Mouse (Mus musculus) cerebellum, adult (tissue): ENCODE measurements around the gene Ttc30a1.
A peak's percentile ranks its signal among the peaks of the same experiment; 100 is the strongest.
"Not testable (repeated sequence)": the region's sequence is repeated elsewhere in the genome, so short reads cannot be mapped to it uniquely, and the experiment has no call there.

Experiments used
- ATAC-seq: cut with Nextera tagmentation; 2 replicates; pipeline ENCODE4 v1.9.2; 2017; ENCODE audit warnings: mild to moderate bottlenecking, moderate library complexity, mixed read lengths; ENCODE audit not compliant: insufficient number of reproducible peaks, low FRiP score, low TSS enrichment

Gene Ttc30a1

DNA sequence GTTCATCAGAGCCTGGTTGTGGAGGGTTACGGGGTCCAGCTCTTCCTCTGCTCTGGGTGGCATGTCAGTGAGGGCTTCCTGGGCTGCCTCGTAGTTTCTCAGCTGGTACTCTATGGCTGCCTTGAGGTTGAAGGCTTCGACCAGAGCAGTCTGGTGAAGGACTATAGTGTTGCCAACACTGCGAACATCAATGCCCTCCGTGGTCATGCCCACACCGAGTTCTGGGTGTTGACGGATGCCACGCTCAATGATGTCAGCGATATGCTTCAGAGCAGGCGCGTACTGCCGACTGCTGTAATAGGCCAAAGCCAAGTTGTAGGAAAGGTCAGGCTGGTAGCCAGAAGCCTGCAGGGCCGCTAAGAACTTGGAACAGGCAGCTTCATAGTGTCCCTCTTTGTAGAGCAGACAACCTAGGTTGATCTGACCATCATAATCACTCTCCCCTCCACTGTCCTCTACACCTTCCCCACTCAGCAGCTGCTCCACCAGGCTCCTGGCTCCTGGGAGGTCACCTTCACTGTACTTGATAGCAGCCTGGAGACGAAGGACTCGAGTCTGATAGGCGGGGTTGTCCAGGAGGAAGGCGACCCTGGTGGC is 44.1 kb downstream of the Ttc30a1 start:
- ATAC-seq = peak; percentile 46; the same call in 1 of the 2 replicates

- not testable (repeated sequence) for ATAC-seq
These were observed 45.1 kb downstream of the Ttc30a1 start for GRCm38 (mm10) chr2:75936685-75937084.

DNA sequence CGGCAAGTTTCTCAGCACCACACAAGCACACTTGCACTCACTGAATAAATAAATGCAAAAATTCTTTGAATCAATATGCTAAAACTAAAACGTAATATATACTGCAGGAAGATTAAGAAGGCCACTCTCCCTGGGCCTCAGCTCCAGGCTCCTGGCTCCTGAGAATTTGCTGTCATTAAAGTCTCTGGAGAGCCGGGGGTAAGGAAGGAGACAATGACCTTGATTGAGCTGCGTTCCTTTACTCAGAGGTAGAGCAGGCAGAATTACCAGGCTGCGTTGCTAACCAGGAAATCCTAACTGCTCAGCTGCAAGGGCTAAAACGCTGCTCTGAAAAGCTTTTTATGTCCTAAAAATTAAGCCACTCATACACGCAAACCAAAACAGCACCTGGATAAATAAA is 48.2 kb downstream of the Ttc30a1 start:
- ATAC-seq = no peak

GRCm38 (mm10) chr2:75930941-75931340 is 50.8 kb downstream of the Ttc30a1 start:
- no peak for ATAC-seq

- ATAC-seq = no peak
These were observed 51.9 kb downstream of the Ttc30a1 start for GRCm38 (mm10) chr2:75929786-75930444.

- ATAC-seq = peak; percentile 85
These were observed 52.6 kb downstream of the Ttc30a1 start for GRCm38 (mm10) chr2:75929141-75929540.
